Mouse (Mus musculus) liver, adult 2 months (tissue): ENCODE measurements around the gene Gpc6. TPM values are rescaled to one million over a fixed set of nuclear protein-coding genes. Genes with fewer than 3 reads are reported as not detected.

Experiments used
- DNase-seq: peaks from one replicate; pipeline ENCODE4 v3.0.0-alpha.2; 2011; ENCODE audit warnings: low read depth, low spot score; ENCODE audit errors: extremely low read depth
- H3K27ac ChIP-seq: fragments of 200-500 bp; replicated peaks from 2 replicates; pipeline ENCODE4 v1.5.1; 2012; ENCODE audit warnings: low read depth, mild to moderate bottlenecking, control low read depth, inconsistent platforms, low read length; ENCODE audit not compliant: insufficient read depth
- H3K27me3 ChIP-seq: fragments of 200-500 bp; 2 replicates; pipeline ENCODE4 v1.6.1; 2012; ENCODE audit warnings: mild to moderate bottlenecking, moderate library complexity, low read length, inconsistent platforms; ENCODE audit not compliant: control insufficient read depth, insufficient read depth
- H3K36me3 ChIP-seq: fragments of 200-500 bp; 2 replicates; pipeline ENCODE4 v1.6.1; 2012; ENCODE audit warnings: low read length, inconsistent platforms; ENCODE audit not compliant: control insufficient read depth, insufficient read depth
- H3K4me1 ChIP-seq: fragments of 200-500 bp; 2 replicates; pipeline ENCODE4 v1.6.1; 2011; ENCODE audit warnings: low read length; ENCODE audit not compliant: control insufficient read depth, insufficient read depth
- H3K4me3 ChIP-seq: fragments of 200-500 bp; 2 replicates; pipeline ENCODE4 v1.5.1; 2011; ENCODE audit warnings: low read depth, mild to moderate bottlenecking, control low read depth, low read length, moderate library complexity; ENCODE audit not compliant: insufficient read depth
- H3K79me2 ChIP-seq: fragments of 200-500 bp; 2 replicates; pipeline ENCODE4 v1.6.1; 2012; ENCODE audit warnings: inconsistent platforms, mild to moderate bottlenecking, low read length, moderate library complexity; ENCODE audit not compliant: control insufficient read depth, insufficient read depth
- H3K9ac ChIP-seq: fragments of 200-500 bp; 2 replicates; pipeline ENCODE4 v1.6.1; 2012; ENCODE audit warnings: low read depth, mild to moderate bottlenecking, control low read depth, inconsistent platforms, low read length
- CTCF ChIP-seq: fragments of 200-500 bp; IDR thresholded peaks from 2 replicates; pipeline ENCODE4 v1.5.1; 2011; ENCODE audit warnings: low read depth, low read length, control low read depth
- POLR2A ChIP-seq: fragments of 200-500 bp; IDR thresholded peaks from 2 replicates; pipeline ENCODE4 v1.6.1; 2011; ENCODE audit warnings: low read length, control low read depth; ENCODE audit not compliant: insufficient read depth; ENCODE audit errors: extremely low read depth
- WGBS: fragments of 180-500 bp; shearing (Covaris S2); methylation state at CpG from one replicate; pipeline ENCODE4 v1.1.7; 2018; 5-methylcytosine and 5-hydroxymethylcytosine counted together
- polyA plus RNA-seq: library from polyadenylated mRNA; depleted of rRNA; stranded (reverse); fragments of >200 nt; gene quantifications from 2 replicates; pipeline ENCODE4 v1.2.3, GENCODE M21; 2012
- total RNA-seq: library from RNA; depleted of rRNA; stranded (reverse); fragments of >200 nt; gene quantifications from 2 replicates; pipeline ENCODE4 v1.2.3, GENCODE M21; 2014

Gpc6 gene
- total and polyA plus RNA-seq, 2 experiments = 0.88 to 2.6 TPM

GRCm38 (mm10) chr14:116974708-116975107, 49.6 kb downstream of the Gpc6 start:
- Histone ChIP-seq H3K4me3 (no peak overlapping the region), H3K27ac (no peak overlapping the region), H3K27me3 (no peaks in the 10 kb centered on the region), H3K9ac (no peak overlapping the region), H3K79me2 (no peaks in the 10 kb centered on the region), H3K36me3 (no peaks in the 10 kb centered on the region), H3K4me1 (no peaks in the 10 kb centered on the region)
- 87% methylated on average over 3 of the region's 3 CpGs for WGBS
- DNase-seq = no peak
- TF ChIP-seq POLR2A (no peak), CTCF (no peak)

DNA sequence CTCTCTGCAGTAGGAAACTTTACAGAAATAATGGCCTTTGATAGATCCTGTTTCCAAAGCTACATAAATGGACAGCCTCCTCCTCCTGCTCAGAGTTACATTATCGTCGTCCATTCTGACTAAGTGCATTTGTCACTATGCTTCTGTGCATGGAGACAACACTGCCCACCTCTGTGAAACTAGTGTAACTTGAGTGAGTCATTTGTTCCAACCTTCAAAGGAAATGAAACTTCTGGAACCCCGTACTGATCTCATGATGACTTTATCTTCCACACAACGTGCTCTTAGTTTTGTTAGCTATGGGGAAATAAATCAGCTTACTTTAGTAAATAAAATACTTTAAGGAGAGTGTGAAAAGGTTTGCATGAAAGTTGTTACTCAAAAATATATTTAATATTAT, 50.1 kb downstream of the Gpc6 start:
- H3K4me1 ChIP-seq = no peaks in the 10 kb centered on the region
- no peak overlapping the region for H3K4me3 ChIP-seq
- no peak overlapping the region for H3K27ac ChIP-seq
- WGBS = 69% methylated on average over 4 of the region's 4 CpGs
- no peak for DNase-seq
- H3K27me3 ChIP-seq = no peaks in the 10 kb centered on the region
- no peak overlapping the region for H3K9ac ChIP-seq
- no peaks in the 10 kb centered on the region for H3K36me3 ChIP-seq
- H3K79me2 ChIP-seq = no peaks in the 10 kb centered on the region
- no peak for TF ChIP-seq CTCF
- TF ChIP-seq POLR2A = no peak

- WGBS = 81% methylated on average over 2 of the region's 2 CpGs
- Histone ChIP-seq H3K79me2 (no peaks in the 10 kb centered on the region), H3K4me3 (no peak overlapping the region), H3K27me3 (no peaks in the 10 kb centered on the region), H3K27ac (no peak overlapping the region), H3K4me1 (no peaks in the 10 kb centered on the region), H3K9ac (no peak overlapping the region), H3K36me3 (no peaks in the 10 kb centered on the region)
- no peak for DNase-seq
- TF ChIP-seq POLR2A (no peak), CTCF (no peak)
These were observed 52.1 kb downstream of the Gpc6 start for GRCm38 (mm10) chr14:116977259-116977658.

DNA sequence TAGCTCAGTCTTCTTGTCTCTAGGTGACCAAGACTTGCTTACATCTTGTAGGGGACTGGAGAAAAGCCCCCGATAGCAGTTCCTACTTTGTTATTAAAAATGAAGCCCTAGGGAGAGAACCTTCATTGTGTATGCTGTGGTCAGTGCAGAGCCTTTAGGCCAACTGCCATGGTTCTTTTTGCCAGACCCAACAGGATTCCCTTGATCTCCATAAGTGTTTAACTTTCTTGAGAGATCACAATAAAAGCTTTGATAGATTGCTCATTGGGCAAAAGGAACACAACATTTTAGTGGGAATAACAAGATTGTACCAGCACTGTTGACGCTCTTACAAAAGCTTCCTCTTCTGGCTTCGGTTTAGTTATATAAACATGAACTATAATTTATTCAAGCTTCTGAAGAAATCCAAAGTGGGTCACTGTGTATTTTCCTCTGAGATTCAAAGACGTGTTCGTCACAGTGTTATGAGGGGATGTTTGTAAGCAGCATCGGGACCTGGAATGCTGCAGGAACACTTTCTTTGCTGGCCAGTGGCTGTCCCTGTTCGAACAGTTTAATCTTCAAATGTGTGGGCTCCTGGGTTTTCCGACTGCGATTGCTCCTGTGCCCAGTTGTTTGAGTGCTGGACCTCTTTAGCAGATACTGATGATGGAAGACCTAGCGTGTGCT, 54.7 kb downstream of the Gpc6 start:
- Histone ChIP-seq H3K27me3 (no peaks in the 10 kb centered on the region), H3K79me2 (no peaks in the 10 kb centered on the region), H3K4me1 (no peaks in the 10 kb centered on the region), H3K4me3 (no peak overlapping the region), H3K27ac (no peak overlapping the region), H3K9ac (0 out of 2 replicates have a peak overlapping the region, but pooled peaks have one; percentile 12), H3K36me3 (no peaks in the 10 kb centered on the region)
- DNase-seq = no peak
- TF ChIP-seq CTCF = no peak
- TF ChIP-seq POLR2A = no peak
- WGBS = 82% methylated on average over 10 of the region's 10 CpGs

- no peak for DNase-seq
- WGBS = 68% methylated on average over 4 of the region's 4 CpGs
These were observed 56.6 kb downstream of the Gpc6 start for GRCm38 (mm10) chr14:116981711-116982110.

GRCm38 (mm10) chr14:116987341-116987740, 62.2 kb downstream of the Gpc6 start:
- no peak for DNase-seq
- WGBS = 81% methylated on average over 3 of the region's 3 CpGs
- Histone ChIP-seq H3K27me3 (no peaks in the 10 kb centered on the region), H3K4me3 (no peak overlapping the region), H3K9ac (no peak overlapping the region), H3K4me1 (no peaks in the 10 kb centered on the region), H3K27ac (no peak overlapping the region), H3K36me3 (no peaks in the 10 kb centered on the region), H3K79me2 (no peaks in the 10 kb centered on the region)
- TF ChIP-seq POLR2A (no peak), CTCF (no peak)

More at GRCm38 (mm10) chr14:116981711-116982110, 56.6 kb downstream of the Gpc6 start:
- Histone ChIP-seq H3K4me3 (no peak overlapping the region), H3K36me3 (no peaks in the 10 kb centered on the region), H3K79me2 (no peaks in the 10 kb centered on the region), H3K4me1 (no peaks in the 10 kb centered on the region), H3K27ac (no peak overlapping the region), H3K9ac (no peak overlapping the region), H3K27me3 (no peaks in the 10 kb centered on the region)
- no peak for TF ChIP-seq POLR2A
- no peak for TF ChIP-seq CTCF
